Mouse (Mus musculus): ENCODE data around the gene Sipa1l1.

The Sipa1l1 gene

GRCm38 (mm10) chr12:82293545-82294247, 124.6 kb downstream of the Sipa1l1 start:
- DNase-seq (ENCODE audit: extremely low read depth, low read depth), result no peak

- DNase-seq (ENCODE audit: extremely low read depth, low read depth), result no peak
Observed at GRCm38 (mm10) chr12:82294906-82295887, 126.1 kb downstream of the Sipa1l1 start.

- DNase-seq (ENCODE audit: extremely low read depth, low read depth), result no peak
Observed at GRCm38 (mm10) chr12:82296276-82296675, 127.2 kb downstream of the Sipa1l1 start.

- no peak for DNase-seq (ENCODE audit: extremely low read depth, low read depth)
Observed at GRCm38 (mm10) chr12:82297196-82297595, 128.1 kb downstream of the Sipa1l1 start.

- DNase-seq (ENCODE audit: extremely low read depth, low read depth), result no peak
Observed at GRCm38 (mm10) chr12:82298662-82299460, 129.7 kb downstream of the Sipa1l1 start.

GRCm38 (mm10) chr12:82304140-82304539, 135.0 kb downstream of the Sipa1l1 start:
- no peak for DNase-seq (ENCODE audit: extremely low read depth, low read depth)

- DNase-seq (ENCODE audit: extremely low read depth, low read depth), result no peak
Observed at GRCm38 (mm10) chr12:82306035-82306434, 136.9 kb downstream of the Sipa1l1 start.

- no peak for DNase-seq (ENCODE audit: extremely low read depth, low read depth)
Observed at GRCm38 (mm10) chr12:82311593-82311992, 142.5 kb downstream of the Sipa1l1 start.

- DNase-seq (ENCODE audit: extremely low read depth, low read depth), result no peak
Observed at GRCm38 (mm10) chr12:82312091-82312820, 143.1 kb downstream of the Sipa1l1 start.

GRCm38 (mm10) chr12:82313091-82313490, 144.0 kb downstream of the Sipa1l1 start:
- no peak for DNase-seq (ENCODE audit: extremely low read depth, low read depth)

- no peak for DNase-seq (ENCODE audit: extremely low read depth, low read depth)
Observed at GRCm38 (mm10) chr12:82319436-82320131, 150.5 kb downstream of the Sipa1l1 start.

GRCm38 (mm10) chr12:82320204-82320603, 151.1 kb downstream of the Sipa1l1 start:
- DNase-seq (ENCODE audit: extremely low read depth, low read depth), result no peak

- no peak for DNase-seq (ENCODE audit: extremely low read depth, low read depth)
Observed at GRCm38 (mm10) chr12:82321397-82321796, 152.3 kb downstream of the Sipa1l1 start.

GRCm38 (mm10) chr12:82321855-82322254, 152.7 kb downstream of the Sipa1l1 start:
- DNase-seq (ENCODE audit: extremely low read depth, low read depth), result no peak

- DNase-seq (ENCODE audit: extremely low read depth, low read depth), result no peak
Observed at GRCm38 (mm10) chr12:82322759-82323451, 153.8 kb downstream of the Sipa1l1 start.

- DNase-seq (ENCODE audit: extremely low read depth, low read depth), result no peak
Observed at GRCm38 (mm10) chr12:82324621-82325020, 155.5 kb downstream of the Sipa1l1 start.

- DNase-seq (ENCODE audit: extremely low read depth, low read depth), result no peak
Observed at GRCm38 (mm10) chr12:82325502-82325901, 156.4 kb downstream of the Sipa1l1 start.

GRCm38 (mm10) chr12:82326438-82326837, 157.3 kb downstream of the Sipa1l1 start:
- no peak for DNase-seq (ENCODE audit: extremely low read depth, low read depth)

GRCm38 (mm10) chr12:82328112-82328511, 159.0 kb downstream of the Sipa1l1 start:
- no peak for DNase-seq (ENCODE audit: extremely low read depth, low read depth)

All from MEL-GATA-1-ER (cell line).